ENCODE assay signal across 8 mouse cellular contexts in genomic region chr7:99248906-99249581, GRCm38 (mm10). TPM values are rescaled to one million over a fixed set of nuclear protein-coding genes. Genes with fewer than 3 reads are reported as not detected.
DNase-seq lines count a peak whose midpoint lies in the region; ATAC-seq and TF ChIP-seq lines count a peak whose summit lies in the region.

No protein-coding gene starts in this region.

- H3K4me1 ChIP-seq in heart, adult 2 months (ENCODE audit: control insufficient read depth, insufficient read depth, low read length): peaks cover 1% of the 10 kb centered on the region; the same call in 1 of the 2 replicates
- H3K4me1 ChIP-seq in forebrain, embryonic 15.5 days: peaks cover 8% of the 10 kb centered on the region
- 0 out of 4 replicates have a peak, but pooled peaks cover 0 to 2% of the 10 kb centered on the region in 2 experiments for H3K4me1 ChIP-seq in liver, embryonic 14.5 days (replicated peaks; ENCODE audit: control insufficient read depth in 2 of 2, insufficient read depth in 2 of 2, low read length in 1 of 2)
- H3K4me1 ChIP-seq in stomach, embryonic 16.5 days (ENCODE audit: control insufficient read depth, insufficient read depth, low read length): peaks cover 3% of the 10 kb centered on the region; the same call in 1 of the 2 replicates

- peaks cover 4% of the 10 kb centered on the region for H3K27me3 ChIP-seq in heart, adult 2 months (ENCODE audit: control insufficient read depth, insufficient read depth, low read length)
- H3K27me3 ChIP-seq in forebrain, embryonic 15.5 days: no peaks in the 10 kb centered on the region
- peaks cover 19% of the 10 kb centered on the region for H3K27me3 ChIP-seq in liver, embryonic 14.5 days (ENCODE audit: control insufficient read depth, insufficient read depth, low read length)
- H3K27me3 ChIP-seq in stomach, embryonic 16.5 days (ENCODE audit: control insufficient read depth, insufficient read depth, low read length): peaks cover 8% of the 10 kb centered on the region; the same call in 1 of the 2 replicates

- 3% methylated on average over 41 of the region's 44 CpGs for WGBS in heart, adult 2 months
- under 1% methylated on average over 41 of the region's 44 CpGs for WGBS in forebrain, embryonic 15.5 days
- WGBS in liver, embryonic 14.5 days (ENCODE audit: insufficient replicate concordance): 2% methylated on average over 39 of the region's 44 CpGs
- 2% methylated on average over 44 of the region's 44 CpGs for WGBS in stomach, embryonic 16.5 days

- intact Hi-C loops in heart, adult 2 months (cut with DNase I): no loop called here

- no peak overlapping the region for H3K27ac ChIP-seq in heart, adult 2 months
- H3K27ac ChIP-seq in forebrain, embryonic 15.5 days (replicated peaks): no peak overlapping the region
- H3K27ac ChIP-seq in liver, embryonic 14.5 days: no peak overlapping the region
- no peak overlapping the region for H3K27ac ChIP-seq in stomach, embryonic 16.5 days (ENCODE audit: low read length)

- TF ChIP-seq POLR2A in heart, adult 2 months (IDR thresholded peaks at IDR 0.05; ENCODE audit: insufficient read depth, low read depth, low read length): no peak

- ATAC-seq in CD4-positive, CD25-positive, alpha-beta regulatory T cell, adult 4 months: peak; percentile 88
- ATAC-seq in forebrain, embryonic 15.5 days (replicated peaks): peak; percentile 72
- no peak for ATAC-seq in liver, embryonic 14.5 days (ENCODE audit: insufficient read depth)
- no peak; the same call in 1 of the 2 replicates for ATAC-seq in stomach, embryonic 16.5 days (ENCODE audit: insufficient read depth, low FRiP score)

- no peak for DNase-seq in heart, adult 2 months
- no peak for DNase-seq in heart, adult 18-20 months
- DNase-seq in liver, embryonic 14.5 days (ENCODE audit: low read depth in 3 of 3, low spot score in 3 of 3): no peak
- no peak for DNase-seq in right cerebral cortex, adult 18-20 months
- DNase-seq in gastrocnemius, adult 8-10 months (ENCODE audit: low spot score in 2 of 2): no peak

- peak overlapping the region; percentile 45 for H3K4me3 ChIP-seq in heart, adult 2 months
- peak overlapping the region; percentile 38 for H3K4me3 ChIP-seq in forebrain, embryonic 15.5 days
- peak overlapping the region; percentile 8 to 21; a peak in 3 of 4 replicates for H3K4me3 ChIP-seq in liver, embryonic 14.5 days (ENCODE audit: insufficient read depth in 1 of 2, low read depth in 2 of 2, low read length in 2 of 2)
- peak overlapping the region; percentile 44 for H3K4me3 ChIP-seq in stomach, embryonic 16.5 days (replicated peaks; ENCODE audit: low read length)

- TF ChIP-seq CTCF in heart, adult 2 months (IDR thresholded peaks at IDR 0.05): no peak
- TF ChIP-seq CTCF in liver, embryonic 14.5 days (IDR thresholded peaks at IDR 0.05; ENCODE audit: low read depth): no peak

- H3K4me2 ChIP-seq in forebrain, embryonic 15.5 days (replicated peaks): peak overlapping the region; percentile 58
- peak overlapping the region; percentile 48 for H3K4me2 ChIP-seq in liver, embryonic 14.5 days (ENCODE audit: low read depth)
- H3K4me2 ChIP-seq in stomach, embryonic 16.5 days (ENCODE audit: low read depth, low read length): peak overlapping the region; percentile 70

- no peaks in the 10 kb centered on the region for H3K9me3 ChIP-seq in forebrain, embryonic 15.5 days
- no peaks in the 10 kb centered on the region for H3K9me3 ChIP-seq in liver, embryonic 14.5 days (ENCODE audit: control insufficient read depth, low read length)
- no peaks in the 10 kb centered on the region for H3K9me3 ChIP-seq in stomach, embryonic 16.5 days (replicated peaks; ENCODE audit: control insufficient read depth, low read length)

- no peaks in the 10 kb centered on the region for H3K79me2 ChIP-seq in heart, adult 2 months (replicated peaks; ENCODE audit: control insufficient read depth, insufficient read depth, low read length)

- H3K9ac ChIP-seq in heart, adult 2 months (ENCODE audit: low read depth, low read length): peak overlapping the region; percentile 48
- H3K9ac ChIP-seq in forebrain, embryonic 15.5 days (replicated peaks): 0 out of 2 replicates have a peak overlapping the region, but pooled peaks have one; percentile 6
- no peak overlapping the region for H3K9ac ChIP-seq in liver, embryonic 14.5 days (replicated peaks)
- peak overlapping the region; percentile 57 for H3K9ac ChIP-seq in stomach, embryonic 16.5 days (ENCODE audit: low read length)

- TF ChIP-seq EP300 in heart, adult 2 months (IDR thresholded peaks at IDR 0.05; ENCODE audit: insufficient read depth, low read depth, low read length): no peak
- no peak for TF ChIP-seq EP300 in liver, embryonic 14.5 days (IDR thresholded peaks at IDR 0.05; ENCODE audit: low read depth)

- no peaks in the 10 kb centered on the region for H3K36me3 ChIP-seq in heart, adult 2 months (ENCODE audit: control insufficient read depth, insufficient read depth, low read length)
- no peaks in the 10 kb centered on the region for H3K36me3 ChIP-seq in forebrain, embryonic 15.5 days
- H3K36me3 ChIP-seq in liver, embryonic 14.5 days (replicated peaks; ENCODE audit: control insufficient read depth, insufficient read depth, low read depth): no peaks in the 10 kb centered on the region
- no peaks in the 10 kb centered on the region for H3K36me3 ChIP-seq in stomach, embryonic 16.5 days (ENCODE audit: control insufficient read depth, insufficient read depth, low read length)

RNA-seq across cellular contexts. Expression of gene Mogat2, which starts 10.6 kb away (rescaled TPM):
- not detected for total RNA-seq in heart, adult 2 months (2021)
- polyA plus RNA-seq in heart, adult 2 months (2012; rRNA removed): 0.47 TPM in 1 of 2 replicates, not detected in the other
- total RNA-seq in heart, adult 18-20 months (2021): not detected
- not detected for polyA plus RNA-seq in CD4-positive, CD25-positive, alpha-beta regulatory T cell, adult 4 months (2017; shearing (Covaris generic))
- polyA plus RNA-seq in forebrain, embryonic 15.5 days (2015; fragmentation: Nextera tagmentation; extraction: Ambion mirVana): 1.2 and 1.7 TPM in 2 replicates
- polyA plus RNA-seq in liver, embryonic 14.5 days (2012; rRNA removed): 13.5 and 15.4 TPM in 2 replicates
- 30.3 and 32.9 TPM in 2 replicates for polyA plus RNA-seq in liver, embryonic 14.5 days (2014; fragmentation: Nextera tagmentation; extraction: Ambion mirVana)
- 31.3 and 33.7 TPM in 2 replicates for polyA plus RNA-seq in stomach, embryonic 16.5 days (2015; fragmentation: Nextera tagmentation; extraction: Ambion mirVana)
- total RNA-seq in gastrocnemius, adult 8-10 months (2022): not detected

RNA-seq across cellular contexts. Expression of gene Map6, which starts 18.2 kb away (rescaled TPM):
- total RNA-seq in heart, adult 2 months (2021): 1 to 10 TPM; 3.3 to 4.3 TPM
- polyA plus RNA-seq in heart, adult 2 months (2012; rRNA removed): 3.4 and 3.5 TPM in 2 replicates
- total RNA-seq in heart, adult 18-20 months (2021): 1 to 10 TPM; 3.7 to 5.1 TPM
- polyA plus RNA-seq in CD4-positive, CD25-positive, alpha-beta regulatory T cell, adult 4 months (2017; shearing (Covaris generic)): 1 to 10 TPM; 2.4 to 4.5 TPM
- 77.8 and 80.9 TPM in 2 replicates for polyA plus RNA-seq in forebrain, embryonic 15.5 days (2015; fragmentation: Nextera tagmentation; extraction: Ambion mirVana)
- polyA plus RNA-seq in liver, embryonic 14.5 days (2012; rRNA removed): 0.01 and 0.09 TPM in 2 replicates
- 0.05 TPM in 1 of 2 replicates, not detected in the other for polyA plus RNA-seq in liver, embryonic 14.5 days (2014; fragmentation: Nextera tagmentation; extraction: Ambion mirVana)
- polyA plus RNA-seq in stomach, embryonic 16.5 days (2015; fragmentation: Nextera tagmentation; extraction: Ambion mirVana): 5.0 and 5.4 TPM in 2 replicates
- total RNA-seq in gastrocnemius, adult 8-10 months (2022): 1 to 10 TPM; 1.5 to 2.8 (median 2.1) TPM

Comparison
In these comparisons a context has a peak if more than half of its experiments do, and no peak if none do; other contexts are left out.
1. ATAC-seq: peak in CD4-positive, CD25-positive, alpha-beta regulatory T cell, adult 4 months (single experiment) and forebrain, embryonic 15.5 days (single experiment); none in liver, embryonic 14.5 days (single experiment) and stomach, embryonic 16.5 days (single experiment).
2. RNA of gene Map6, which starts 18.2 kb away (polyA plus RNA-seq): 77.8 to 80.9 TPM in forebrain, embryonic 15.5 days; 5.0 to 5.4 TPM in stomach, embryonic 16.5 days, 2.4 to 4.5 TPM in CD4-positive, CD25-positive, alpha-beta regulatory T cell, adult 4 months, 3.4 to 3.5 TPM in heart, adult 2 months and 0.01 to 0.09 TPM in liver, embryonic 14.5 days; every median in the first group is over 10 times any median in the second.
3. Peak in every context shown above with its lines, with median percentiles within 50 percentile points of each other: H3K4me3 ChIP-seq and H3K4me2 ChIP-seq.